Mouse (Mus musculus) kidney, adult 2 months (tissue): Measurements from ENCODE around the gene Eya3. TPM values are rescaled to one million over a fixed set of nuclear protein-coding genes. Genes with fewer than 3 reads are reported as not detected.
A peak's percentile ranks its signal among the peaks of the same experiment; 100 is the strongest.
"Not testable (repeated sequence)": the region's sequence is repeated elsewhere in the genome, so short reads cannot be mapped to it uniquely, and the experiment has no call there.

Experiments used
- DNase-seq: peaks from one replicate; pipeline ENCODE4 v3.0.0; 2021
- H3K27ac ChIP-seq: fragments of 200-500 bp; 2 replicates; pipeline ENCODE4 v1.5.1; 2012; ENCODE audit warnings: low read depth, low read length, control low read depth, inconsistent platforms; ENCODE audit not compliant: insufficient read depth
- H3K27me3 ChIP-seq: fragments of 200-500 bp; replicated peaks from 2 replicates; pipeline ENCODE4 v1.6.1; 2012; ENCODE audit warnings: mild to moderate bottlenecking, moderate library complexity, low read length, inconsistent platforms; ENCODE audit not compliant: control insufficient read depth, insufficient read depth
- H3K36me3 ChIP-seq: fragments of 200-500 bp; 2 replicates; pipeline ENCODE4 v1.6.1; 2012; ENCODE audit warnings: mild to moderate bottlenecking, moderate library complexity, low read length, inconsistent platforms; ENCODE audit not compliant: control insufficient read depth, insufficient read depth
- H3K4me1 ChIP-seq: fragments of 200-500 bp; 2 replicates; pipeline ENCODE4 v1.6.1; 2011; ENCODE audit warnings: low read length; ENCODE audit not compliant: control insufficient read depth, insufficient read depth
- H3K4me3 ChIP-seq: fragments of 200-500 bp; 2 replicates; pipeline ENCODE4 v1.5.1; 2011; ENCODE audit warnings: mild to moderate bottlenecking, low read depth, low read length, control low read depth; ENCODE audit not compliant: insufficient read depth
- CTCF ChIP-seq: fragments of 200-500 bp; conservative IDR thresholded peaks from 2 replicates; pipeline ENCODE4 v1.5.1; 2011; ENCODE audit warnings: low read depth, mild to moderate bottlenecking, control low read depth, low read length, moderate library complexity, mixed read lengths; ENCODE audit not compliant: insufficient read depth, insufficient read length
- POLR2A ChIP-seq: fragments of 200-500 bp; IDR thresholded peaks from one replicate; pipeline ENCODE4 v1.6.1; 2011; ENCODE audit warnings: low read depth, low read length, control low read depth
- WGBS: fragments of 180-500 bp; shearing (Covaris S2); methylation state at CpG from one replicate; pipeline ENCODE4 v1.1.7; 2018; 5-methylcytosine and 5-hydroxymethylcytosine counted together
- polyA plus RNA-seq: library from polyadenylated mRNA; depleted of rRNA; stranded (reverse); fragments of >200 nt; gene quantifications from 2 replicates; pipeline ENCODE4 v1.2.3, GENCODE M21; 2012; rRNA removed

Eya3 gene
- polyA plus RNA-seq, 1 experiment, result 21.6 TPM

DNA sequence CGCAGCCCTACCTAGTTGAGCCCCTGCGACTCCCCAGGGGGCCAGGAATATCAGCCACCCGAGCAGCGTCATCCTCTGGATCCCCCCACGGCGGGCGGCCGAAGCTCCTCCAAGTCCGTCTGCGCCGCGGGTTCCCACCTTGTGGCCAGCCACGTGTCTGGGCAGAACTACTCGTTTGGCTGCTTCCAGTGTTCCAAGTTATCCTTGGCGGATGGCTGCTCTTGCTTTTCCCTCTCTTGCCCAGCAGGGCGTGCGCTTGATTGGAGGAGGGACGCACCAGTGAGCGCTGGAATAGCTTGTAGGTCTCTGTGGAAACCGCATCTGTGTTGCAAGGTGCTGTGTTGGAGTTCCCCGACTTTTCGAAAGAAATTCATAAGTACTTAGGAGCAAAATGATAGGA is 118.2 kb downstream of the Eya3 start, which contains the start of gene Smpdl3b:
TSS of gene Smpdl3b (minus strand) at position 279 of the 400 bp plus-strand sequence.
- DNase-seq, result peak; percentile 88
- Histone ChIP-seq H3K4me3 (peak within 1 kb of the TSS; percentile 34), H3K4me1 (peaks cover 3% of the 10 kb centered on the region; the same call in 1 of the 2 replicates), H3K36me3 (no peaks in the 10 kb centered on the region), H3K27ac (peak within 1 kb of the TSS; percentile 5; the same call in 1 of the 2 replicates), H3K27me3 (no peaks in the 10 kb centered on the region)
- under 1% methylated on average over 22 of the region's 22 CpGs for WGBS
- peak; percentile 76 for TF ChIP-seq CTCF
- TF ChIP-seq POLR2A, result no peak

DNA sequence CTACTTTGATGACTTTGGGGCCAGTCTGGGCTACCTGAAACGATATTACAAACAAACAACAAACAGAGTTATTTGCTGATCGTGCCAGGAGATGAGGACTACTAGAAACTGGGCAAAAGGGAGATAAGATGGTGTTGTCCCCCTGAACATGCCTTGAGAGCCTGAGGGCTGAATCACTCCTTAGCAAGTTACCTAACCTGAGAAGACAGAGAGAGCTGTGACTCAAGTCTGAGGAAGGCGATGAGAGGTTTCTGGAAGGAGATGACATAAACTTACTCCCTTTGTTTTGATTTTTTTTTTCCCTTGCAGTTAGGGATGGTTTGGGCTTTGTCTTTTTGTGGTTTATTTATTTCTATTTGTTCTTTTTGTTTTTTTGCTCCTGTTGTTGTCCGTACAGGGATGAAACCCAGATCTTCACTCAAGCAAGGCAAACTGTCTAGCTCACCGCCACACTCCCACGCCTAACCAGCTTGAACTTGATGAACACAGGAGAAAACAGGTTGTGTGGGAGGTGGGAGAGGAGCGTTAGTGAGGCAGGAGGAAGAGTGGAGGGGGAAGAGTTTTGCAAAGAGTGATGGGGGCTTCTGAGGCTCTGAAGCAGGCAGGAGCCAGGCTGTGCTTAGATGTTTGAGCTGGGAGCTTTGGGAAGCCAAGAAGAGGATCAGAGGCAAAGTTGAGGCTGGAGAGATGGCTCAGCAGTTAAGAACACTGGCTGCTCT is 119.0 kb downstream of the Eya3 start:
- no peak for DNase-seq
- TF ChIP-seq CTCF (no peak), POLR2A (no peak)
- Histone ChIP-seq H3K27ac (no peak overlapping the region), H3K4me1 (peaks cover 3% of the 10 kb centered on the region; the same call in 1 of the 2 replicates), H3K4me3 (no peak overlapping the region), H3K27me3 (no peaks in the 10 kb centered on the region), H3K36me3 (no peaks in the 10 kb centered on the region)
- WGBS, result 63% methylated on average over 7 of the region's 7 CpGs

DNA sequence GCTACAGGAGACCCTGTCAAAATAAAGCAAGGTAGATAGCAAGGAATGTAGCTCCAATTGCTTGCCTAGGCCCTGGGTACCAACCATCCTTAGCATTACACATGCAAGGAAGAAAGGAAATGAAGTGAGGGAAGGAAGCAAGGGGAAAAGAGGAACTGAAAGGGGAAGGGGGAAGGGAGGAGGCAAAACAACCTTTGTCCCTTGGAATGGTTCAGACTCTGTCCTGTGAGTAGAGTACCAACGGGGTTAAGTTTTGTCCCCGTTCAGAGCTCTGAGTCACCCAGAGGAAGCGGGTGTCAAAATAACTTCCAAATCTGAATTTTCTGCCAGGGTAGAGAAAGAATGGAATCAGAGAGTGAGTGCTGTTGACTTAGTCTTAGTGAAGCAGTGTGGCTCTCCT is 121.5 kb downstream of the Eya3 start:
- DNase-seq, result peak; percentile 64
- Histone ChIP-seq H3K27ac (peak overlapping the region; percentile 41; the same call in 1 of the 2 replicates), H3K4me1 (peaks cover 3% of the 10 kb centered on the region; the same call in 1 of the 2 replicates), H3K27me3 (no peaks in the 10 kb centered on the region), H3K4me3 (no peak overlapping the region), H3K36me3 (no peaks in the 10 kb centered on the region)
- 30% methylated on average over 3 of the region's 3 CpGs for WGBS
- TF ChIP-seq CTCF (no peak), POLR2A (no peak)

DNA sequence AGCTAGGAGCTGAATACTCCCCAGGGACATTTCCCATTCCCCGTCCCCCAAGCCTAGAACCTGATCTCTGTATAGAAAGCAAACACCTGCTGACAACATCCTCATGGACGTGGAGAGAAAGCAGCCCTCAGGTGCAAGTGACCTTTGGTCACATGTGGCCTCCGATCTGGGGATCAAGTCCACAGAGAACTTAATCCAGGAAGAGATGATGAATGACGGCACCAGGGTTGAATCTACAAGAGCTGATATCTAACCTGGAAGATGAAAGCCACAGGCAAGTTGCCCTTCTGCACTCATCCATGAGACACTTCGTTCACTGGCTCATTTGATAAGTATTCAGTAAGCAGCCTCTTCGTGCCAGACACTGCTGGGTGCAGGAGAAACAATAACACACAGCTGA is 123.8 kb downstream of the Eya3 start:
- Histone ChIP-seq H3K36me3 (no peaks in the 10 kb centered on the region), H3K27ac (no peak overlapping the region), H3K4me3 (no peak overlapping the region), H3K4me1 (peaks cover 3% of the 10 kb centered on the region; the same call in 1 of the 2 replicates), H3K27me3 (no peaks in the 10 kb centered on the region)
- WGBS, result 51% methylated on average over 6 of the region's 6 CpGs
- no peak for TF ChIP-seq POLR2A
- TF ChIP-seq CTCF, result no peak
- peak; percentile 39 for DNase-seq

DNA sequence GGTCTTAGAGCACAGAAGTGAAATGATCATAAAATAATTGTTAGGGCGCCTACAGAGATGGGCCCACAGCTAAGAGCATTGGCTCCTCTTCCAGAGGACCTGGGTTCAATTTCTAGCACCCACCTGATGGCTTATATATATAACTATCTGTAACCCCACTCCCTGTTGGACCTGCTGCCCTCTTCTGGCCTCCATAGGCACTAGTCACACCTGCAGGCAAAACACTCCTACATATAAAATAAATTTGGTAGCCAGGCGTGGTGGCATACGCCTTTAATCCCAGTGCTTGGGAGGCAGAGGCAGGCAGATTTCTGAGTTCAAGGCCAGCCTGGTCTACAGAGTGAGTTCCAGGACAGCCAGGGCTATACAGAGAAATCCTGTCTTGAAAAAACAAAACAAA is 124.3 kb downstream of the Eya3 start:
- H3K4me1 ChIP-seq, H3K36me3 ChIP-seq, H3K27ac ChIP-seq, DNase-seq, H3K27me3 ChIP-seq, H3K4me3 ChIP-seq: not testable (repeated sequence)
- WGBS, result 90% methylated on average over 3 of the region's 3 CpGs

DNA sequence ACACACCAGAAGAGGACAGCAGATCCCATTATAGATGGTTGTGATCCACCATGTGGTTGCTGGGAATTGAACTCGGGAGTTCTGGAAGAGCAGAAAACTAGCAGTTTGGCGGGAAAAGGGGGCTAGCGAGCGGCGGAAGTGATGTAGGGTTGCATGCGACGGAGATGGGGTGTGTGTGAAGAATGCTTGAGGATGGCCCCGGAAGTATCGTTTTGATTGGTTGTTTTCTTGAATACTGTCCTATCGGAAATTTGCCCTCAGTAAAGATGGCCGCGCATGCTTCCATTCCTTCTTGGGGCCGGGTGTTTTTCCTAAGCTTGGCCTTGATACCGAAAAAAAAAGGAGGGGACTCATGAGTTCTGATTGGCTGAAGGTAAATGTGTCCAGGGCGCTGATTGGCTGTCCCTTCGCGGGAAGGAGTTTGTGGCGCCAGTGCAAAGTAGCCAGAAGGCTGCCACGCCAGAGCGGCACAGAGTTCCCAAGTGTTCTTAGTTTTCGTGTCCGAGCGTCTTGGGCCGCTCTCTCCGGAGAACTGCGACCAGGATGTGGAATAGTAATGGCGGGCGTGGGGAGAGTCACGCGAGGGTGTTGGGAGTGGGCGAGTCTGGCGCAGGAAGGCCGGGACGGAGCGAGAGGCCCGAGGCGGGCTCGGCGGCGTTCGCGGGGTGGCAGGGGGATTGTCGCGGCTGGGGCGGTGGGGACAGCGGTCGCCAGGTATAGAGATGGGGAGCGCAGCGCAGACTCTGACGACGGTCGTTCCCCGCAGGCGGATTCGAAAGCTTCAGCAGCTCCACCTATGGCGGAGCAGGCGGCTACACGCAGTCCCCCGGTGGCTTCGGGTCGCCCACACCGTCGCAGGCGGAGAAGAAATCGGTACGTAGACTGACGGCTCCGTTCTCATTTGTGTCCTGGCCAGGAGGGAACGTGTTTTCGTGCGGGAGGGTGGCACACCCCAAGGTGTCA is 129.4 kb downstream of the Eya3 start, which contains the start of gene Rpa2:
TSS of gene Rpa2 (plus strand) at position 419 of the 963 bp plus-strand sequence.
- under 1% methylated on average over 71 of the region's 71 CpGs for WGBS
- H3K4me1 ChIP-seq, result no peaks in the 10 kb centered on the region; the same call in 1 of the 2 replicates
- TF ChIP-seq POLR2A (no peak), CTCF (no peak)
- H3K27me3 ChIP-seq, result no peaks in the 10 kb centered on the region
- DNase-seq, result peak; percentile 100
- no peaks in the 10 kb centered on the region for H3K36me3 ChIP-seq
- H3K4me3 ChIP-seq, result peak within 1 kb of the TSS; percentile 79
- H3K27ac ChIP-seq, result no peak within 1 kb of the TSS

DNA sequence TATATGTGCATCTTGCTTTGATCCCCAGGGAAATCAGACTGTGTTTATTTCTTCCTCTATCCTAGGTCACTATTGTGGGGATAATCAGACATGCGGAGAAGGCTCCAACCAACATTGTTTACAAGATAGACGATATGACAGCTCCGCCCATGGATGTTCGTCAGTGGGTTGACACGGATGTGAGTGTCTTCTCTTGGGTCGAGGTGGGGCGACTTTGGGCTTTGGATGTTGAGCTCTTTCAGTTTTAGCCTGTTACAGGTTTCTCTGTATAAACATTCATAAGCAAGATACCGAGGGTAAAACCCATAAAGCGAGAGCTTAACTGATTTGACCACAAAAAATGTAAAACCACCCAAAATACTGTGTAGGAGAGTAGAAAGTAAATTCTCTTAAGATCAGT is 133.0 kb downstream of the Eya3 start:
- Histone ChIP-seq H3K27ac (no peak overlapping the region), H3K4me3 (no peak overlapping the region), H3K36me3 (no peaks in the 10 kb centered on the region), H3K4me1 (no peaks in the 10 kb centered on the region; the same call in 1 of the 2 replicates), H3K27me3 (no peaks in the 10 kb centered on the region)
- 91% methylated on average over 9 of the region's 9 CpGs for WGBS
- TF ChIP-seq CTCF, result no peak
- no peak for TF ChIP-seq POLR2A
- DNase-seq, result no peak

Other genes with a start within 250 kb of the Eya3 start
- 19.5 and 25.2 TPM in 2 replicates for gene Phactr4, start 216.5 kb upstream of the Eya3 start, polyA plus RNA-seq
- gene Med18, start 175.1 kb upstream of the Eya3 start, polyA plus RNA-seq, result 2.4 and 2.9 TPM in 2 replicates
- 26.7 and 29.4 TPM in 2 replicates for gene Sesn2, start 128.5 kb upstream of the Eya3 start, polyA plus RNA-seq
- gene Atpif1, start 105.3 kb upstream of the Eya3 start, polyA plus RNA-seq, result 346 and 485 TPM in 2 replicates
- 22.2 and 32.2 TPM in 2 replicates for gene Dnajc8, start 103.4 kb upstream of the Eya3 start, polyA plus RNA-seq
- gene Ptafr, start 74.9 kb upstream of the Eya3 start, polyA plus RNA-seq, result 1.4 and 2.2 TPM in 2 replicates
- 4.4 and 6.2 TPM in 2 replicates for gene Xkr8, start 93.6 kb downstream of the Eya3 start, polyA plus RNA-seq
- 2.0 and 2.2 TPM in 2 replicates for gene Smpdl3b, start 118.3 kb downstream of the Eya3 start, polyA plus RNA-seq
- 10.7 and 11.9 TPM in 2 replicates for gene Rpa2, start 129.3 kb downstream of the Eya3 start, polyA plus RNA-seq
- gene Themis2, start 157.4 kb downstream of the Eya3 start, polyA plus RNA-seq, result 2.8 and 3.6 TPM in 2 replicates
- gene Ppp1r8, start 204.2 kb downstream of the Eya3 start, polyA plus RNA-seq, result 25.2 TPM in 2 replicates
- gene Stx12, start 245.5 kb downstream of the Eya3 start, polyA plus RNA-seq, result 15.2 and 21.0 TPM in 2 replicates